Mouse (Mus musculus) heart, postnatal 0 days (tissue): Measurements from ENCODE around the gene Ciz1.

Experiments
- CTCF ChIP-seq: IDR thresholded peaks from 2 replicates; pipeline ENCODE4 v1.5.1; 2016; ENCODE audit warnings: antibody characterized with exemption, control low read depth, low read depth
- EP300 ChIP-seq: IDR thresholded peaks from 2 replicates; pipeline ENCODE4 v1.6.1; 2016; ENCODE audit warnings: antibody characterized with exemption, low read depth

- TF ChIP-seq CTCF (no peak), EP300 (no peak)
These were observed 74.0 kb downstream of the Ciz1 start for GRCm38 (mm10) chr2:32426141-32426540.
